Mouse (Mus musculus) gonadal fat pad, adult 2 months (tissue): ENCODE data around the gene AI182371. TPM values are rescaled to one million over a fixed set of nuclear protein-coding genes. Genes with fewer than 3 reads are reported as not detected.

Experiments
- DNase-seq: peaks from one replicate; pipeline ENCODE4 v3.0.0-alpha.2; 2012; ENCODE audit warnings: low read depth
- polyA plus RNA-seq: library from polyadenylated mRNA; depleted of rRNA; stranded (reverse); fragments of >200 nt; gene quantifications from 2 replicates; pipeline ENCODE4 v1.2.3, GENCODE M21; 2012; rRNA removed

AI182371 gene
- polyA plus RNA-seq, 1 experiment: 0.54 TPM

DNA sequence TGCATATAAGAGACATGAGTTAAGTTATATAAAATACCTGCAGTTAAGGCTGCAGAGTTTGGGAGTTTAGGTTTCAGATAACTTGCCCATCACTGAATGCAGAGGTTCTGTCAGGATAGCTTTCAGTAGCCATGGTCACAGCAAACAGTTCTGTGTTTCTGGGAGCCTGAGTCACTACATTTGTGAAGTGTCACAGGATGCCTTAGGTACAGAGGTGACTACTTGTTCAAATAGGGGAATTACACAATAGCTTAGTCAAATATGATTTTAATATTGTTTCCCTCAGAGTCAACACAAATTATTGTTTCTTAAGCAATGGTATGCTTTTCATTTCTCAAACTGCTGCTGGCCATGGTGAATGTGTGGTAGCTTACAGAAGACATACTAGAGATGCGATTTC, 32.2 kb downstream of the AI182371 start:
- DNase-seq: no peak

DNA sequence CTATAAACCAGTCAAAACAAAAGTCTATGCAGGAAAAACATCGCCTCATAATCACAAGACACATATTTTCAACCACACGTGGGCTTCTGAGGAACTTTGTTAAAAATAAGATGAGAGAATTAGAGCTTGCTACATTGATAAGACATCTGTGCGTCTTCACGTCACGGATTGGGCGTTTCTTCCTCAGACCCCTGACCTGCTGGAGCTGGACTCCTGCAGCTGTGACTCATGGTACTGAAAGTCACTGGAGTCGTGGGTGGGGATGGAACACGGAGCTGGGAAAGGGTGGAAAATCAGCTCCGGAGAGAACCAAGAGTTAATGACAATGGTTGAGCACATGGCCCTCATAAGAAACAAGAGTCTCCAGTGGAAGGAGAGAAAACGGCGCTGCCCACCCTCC, 34.2 kb downstream of the AI182371 start:
- no peak for DNase-seq

DNA sequence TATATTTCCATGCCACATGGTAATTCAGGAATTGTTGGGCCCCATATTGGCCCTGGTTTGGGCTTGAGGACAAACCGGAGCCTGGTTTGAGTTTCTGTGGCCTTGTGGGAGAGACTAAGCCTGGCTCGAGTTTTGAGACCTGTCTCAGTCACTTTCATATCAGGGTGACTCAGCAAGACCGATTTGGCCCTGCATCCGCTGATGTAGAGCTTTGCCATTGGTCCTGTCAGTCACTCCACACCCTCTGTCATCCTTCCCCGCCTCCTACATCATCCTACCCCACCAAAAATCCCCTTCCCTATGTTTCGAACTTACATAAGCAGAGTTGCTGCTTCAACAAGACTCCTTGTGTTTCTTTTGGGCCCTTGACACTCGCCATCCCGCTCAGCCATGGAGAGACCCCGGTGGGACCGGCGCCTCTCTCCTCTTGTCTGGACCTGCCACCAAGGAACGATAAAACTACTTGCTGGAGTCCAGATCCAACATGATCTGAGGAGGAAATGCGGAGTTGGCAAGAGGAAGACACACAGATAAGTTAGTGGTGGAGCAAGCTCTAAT, 34.7 kb downstream of the AI182371 start:
- DNase-seq: no peak

DNA sequence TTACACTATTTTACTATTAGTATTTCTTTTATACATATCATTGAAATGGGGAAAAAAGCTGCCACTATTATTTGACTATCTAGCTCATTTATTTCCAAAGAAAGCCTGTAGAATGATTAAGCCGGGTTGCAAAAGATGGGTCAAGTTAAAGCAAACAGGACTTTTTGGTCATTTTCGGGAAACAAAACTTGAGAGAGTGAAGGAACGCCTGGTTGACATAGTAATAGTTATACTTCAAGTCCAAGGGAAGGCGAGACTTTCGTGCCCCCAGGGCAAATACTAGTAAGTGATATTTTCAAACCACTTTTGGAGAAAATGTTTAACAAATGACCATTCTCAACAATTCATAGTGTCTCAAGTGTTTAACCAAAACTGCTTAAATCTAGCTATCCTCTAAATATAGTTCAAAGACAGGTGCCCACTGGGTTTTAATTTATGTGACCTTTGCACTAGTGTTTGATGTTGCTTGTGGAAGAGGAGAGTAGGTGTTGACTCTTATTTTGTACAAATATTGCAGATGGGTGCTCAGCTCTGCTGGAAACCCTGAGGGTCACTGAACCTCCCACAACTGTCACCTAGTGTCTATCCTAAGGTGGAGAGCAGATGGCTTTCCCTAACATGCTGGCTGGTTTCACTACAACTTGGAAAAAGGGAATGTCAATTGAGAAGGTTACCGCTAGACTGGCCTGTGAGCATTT, 37.9 kb downstream of the AI182371 start:
- no peak for DNase-seq

DNA sequence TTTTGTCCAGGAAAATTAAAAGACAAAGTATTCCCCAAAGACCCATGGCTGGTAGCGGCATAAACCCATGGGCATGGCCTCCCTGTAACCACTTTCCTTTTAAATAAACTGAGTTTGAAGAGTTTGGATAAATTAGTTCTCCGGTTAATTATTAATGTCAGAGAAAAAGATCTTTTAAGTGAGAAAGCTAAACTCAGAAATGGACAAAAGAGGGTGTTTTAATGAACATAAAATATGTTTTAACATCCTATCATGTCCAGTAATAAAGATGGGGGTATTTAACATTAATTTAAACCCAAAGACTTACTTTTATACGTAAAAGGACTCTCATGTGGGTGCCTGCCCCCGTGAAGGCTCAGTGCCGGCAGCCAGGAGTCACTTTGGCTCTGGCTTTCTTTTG, 40.0 kb downstream of the AI182371 start, which contains the start of gene Hc:
Hc (minus strand) TSS at position 101 of the 400 bp plus-strand sequence.
- no peak for DNase-seq

DNA sequence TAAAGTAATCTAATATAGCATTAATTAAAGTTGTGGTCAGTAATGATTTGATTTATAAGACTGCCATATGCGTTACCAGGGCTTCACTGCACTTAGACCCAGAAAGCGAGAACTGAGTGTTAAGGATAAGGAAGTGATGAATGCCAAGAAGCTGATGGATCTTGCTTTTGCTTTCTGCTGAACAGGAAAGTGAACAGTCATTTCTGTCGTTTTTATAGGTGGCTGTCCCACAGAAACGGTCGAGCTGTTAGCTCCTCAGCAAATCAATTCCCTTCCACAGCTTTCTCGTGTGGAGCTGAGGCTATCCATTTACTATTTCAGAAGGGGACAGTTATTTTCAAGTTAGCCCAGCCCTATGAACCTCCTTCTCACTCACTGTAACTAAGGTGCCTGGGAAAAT, 40.4 kb downstream of the AI182371 start:
- no peak for DNase-seq

DNA sequence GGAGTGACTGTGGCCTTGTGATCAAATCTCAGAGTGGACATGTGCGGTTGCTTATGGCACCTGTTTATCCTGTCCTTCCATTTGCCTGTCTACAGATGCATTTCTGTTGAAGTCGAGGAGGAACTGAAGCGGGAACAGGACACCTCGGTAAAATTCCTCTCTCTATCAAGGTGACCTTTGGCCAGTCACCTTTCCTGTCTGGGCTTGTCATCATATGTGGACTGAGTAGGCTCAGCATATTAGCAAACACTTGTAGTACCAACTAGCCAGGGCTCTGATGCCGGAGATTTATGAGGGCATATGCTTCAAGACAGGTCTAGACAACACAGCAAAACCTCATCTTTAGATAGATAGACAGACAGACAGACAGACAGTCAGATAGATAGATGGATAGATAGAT, 41.1 kb downstream of the AI182371 start:
- no peak for DNase-seq

DNA sequence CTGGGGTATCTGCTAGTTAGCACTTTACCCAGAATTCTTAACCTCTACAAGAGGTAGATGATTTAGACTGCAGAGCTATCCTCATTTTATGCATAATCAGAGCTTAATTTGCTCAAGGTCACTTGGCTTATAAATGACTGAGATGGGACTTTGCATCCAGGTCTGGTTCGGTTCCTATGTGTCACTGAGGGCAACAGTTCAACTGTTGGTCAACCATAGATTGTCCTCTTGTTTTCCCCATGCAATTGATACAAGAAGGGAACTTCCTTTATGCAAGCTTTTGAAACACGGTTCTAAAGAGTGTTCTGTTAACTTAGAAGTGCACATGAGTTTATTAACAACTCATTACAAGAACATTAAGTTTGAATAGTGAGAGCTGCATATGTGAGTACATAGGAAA, 43.0 kb downstream of the AI182371 start:
- no peak for DNase-seq

DNA sequence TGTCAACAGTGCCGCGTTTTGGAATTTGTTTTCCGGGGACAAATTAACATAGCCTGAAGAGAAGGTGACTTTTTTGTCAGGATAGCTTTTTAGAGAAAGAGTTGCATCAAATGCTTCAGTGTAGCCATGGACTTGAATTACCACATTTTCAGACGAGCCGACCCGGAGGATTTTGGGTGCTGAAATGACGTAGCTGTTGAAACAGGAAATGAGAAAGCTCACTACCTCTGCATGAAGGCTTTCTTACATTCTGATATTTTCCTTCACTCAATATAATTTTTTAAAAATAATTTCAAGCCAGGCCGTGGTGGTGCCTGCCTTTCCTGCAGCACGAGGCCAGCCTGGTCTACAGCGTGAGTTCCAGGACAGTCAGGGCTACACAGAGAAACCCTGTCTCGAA, 44.1 kb downstream of the AI182371 start:
- DNase-seq: no peak

DNA sequence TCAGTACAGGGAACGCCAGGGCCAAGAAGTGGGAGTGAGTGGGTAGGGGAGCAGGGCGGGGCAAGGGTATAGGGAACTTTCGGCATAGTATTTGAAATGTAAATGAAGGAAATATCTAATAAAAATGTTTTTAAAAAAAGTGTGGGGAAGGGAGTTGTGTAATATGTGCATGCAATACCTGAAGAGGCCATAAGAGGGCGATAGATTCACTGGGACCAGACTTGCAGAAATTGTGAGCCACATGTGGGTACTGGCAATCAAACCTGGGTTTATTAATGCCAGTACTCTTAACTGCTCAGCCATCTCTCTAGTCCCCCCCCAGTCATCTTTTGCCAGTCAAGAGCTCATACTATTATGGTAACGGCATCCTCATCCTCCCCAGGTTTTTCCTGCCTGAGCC, 52.5 kb downstream of the AI182371 start:
- DNase-seq: no peak

DNA sequence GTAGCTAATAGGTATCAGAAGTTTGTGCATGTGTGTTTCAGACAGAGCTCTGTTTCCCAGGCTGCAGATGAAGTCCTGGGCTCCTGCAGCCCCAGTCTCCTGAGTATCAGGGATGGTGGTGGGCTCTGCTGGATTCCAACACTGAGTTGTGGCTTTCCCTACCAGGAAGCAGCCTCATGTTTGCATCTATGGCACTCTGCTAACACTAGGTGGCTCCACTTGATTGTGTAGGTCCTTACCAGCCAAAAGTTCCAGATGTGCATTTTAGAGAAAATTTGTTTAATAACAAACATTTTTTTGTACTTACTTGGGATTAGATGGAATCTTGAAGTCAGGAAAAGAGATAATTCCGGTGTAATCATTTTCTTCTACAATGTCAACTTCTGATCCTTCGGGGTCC, 56.4 kb downstream of the AI182371 start:
- no peak for DNase-seq

DNA sequence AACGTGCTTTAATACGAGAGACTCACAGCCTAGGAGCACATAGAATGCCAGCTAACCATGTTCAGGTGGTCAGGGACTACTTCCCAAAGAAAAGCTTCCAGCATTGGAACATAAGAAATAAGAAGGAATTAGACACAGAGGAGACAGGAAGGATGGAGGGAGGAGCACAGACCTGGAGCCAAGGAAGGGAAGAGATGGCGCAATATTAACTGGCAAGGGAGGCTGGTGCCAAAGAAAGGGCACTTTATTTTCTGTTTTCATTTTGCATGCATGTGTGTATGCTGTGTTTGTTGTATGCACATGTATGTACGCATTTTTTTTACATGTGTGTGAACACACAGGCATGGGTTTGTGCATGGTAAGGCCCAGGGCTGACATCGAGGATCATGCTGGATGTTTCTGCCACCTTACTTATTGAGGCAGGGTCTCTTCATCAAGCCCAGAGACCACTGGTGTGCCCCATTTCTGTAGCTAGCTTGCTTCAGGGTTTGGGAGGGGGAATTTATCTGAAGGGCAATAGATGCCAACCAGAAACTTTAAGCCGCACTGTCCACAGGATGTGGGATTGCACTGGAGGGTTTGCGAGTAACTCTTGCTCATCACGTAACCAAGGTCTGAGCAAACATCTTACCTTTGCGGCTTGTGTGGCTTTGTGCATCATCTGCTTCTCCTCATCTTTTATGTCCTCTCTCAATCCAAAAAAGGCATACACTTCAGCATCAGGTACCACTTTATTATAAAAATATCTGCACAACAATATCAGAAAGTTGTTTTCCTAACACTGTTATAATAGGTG, 62.6 kb downstream of the AI182371 start:
- no peak for DNase-seq

Other genes with a start within 250 kb of the AI182371 start
- 20.0 and 39.2 TPM in 2 replicates for gene Cutal, start 227.1 kb downstream of the AI182371 start, polyA plus RNA-seq
- gene Psmd5, start 226.6 kb downstream of the AI182371 start, polyA plus RNA-seq: 14.5 and 20.7 TPM in 2 replicates
- gene Phf19, start 187.5 kb downstream of the AI182371 start, polyA plus RNA-seq: 10.5 and 15.8 TPM in 2 replicates
- 3.8 and 6.4 TPM in 2 replicates for gene Traf1, start 139.8 kb downstream of the AI182371 start, polyA plus RNA-seq
- 0.15 TPM in 1 of 2 replicates, not detected in the other for gene Hc, start 40.1 kb downstream of the AI182371 start, polyA plus RNA-seq
- gene Cntrl, start 7.9 kb upstream of the AI182371 start, polyA plus RNA-seq: 8.9 and 11.5 TPM in 2 replicates
- gene Rab14, start 99.6 kb upstream of the AI182371 start, polyA plus RNA-seq: 49.2 and 69.8 TPM in 2 replicates
- gene Gsn, start 154.8 kb upstream of the AI182371 start, polyA plus RNA-seq: 3,825 and 4,184 TPM in 2 replicates
- gene Stom, start 235.4 kb upstream of the AI182371 start, polyA plus RNA-seq: 38.7 and 54.3 TPM in 2 replicates